Mouse (Mus musculus) hindbrain, embryonic 14.5 days (tissue): ENCODE results near the gene Smpd4. TPM values are rescaled to one million over a fixed set of nuclear protein-coding genes. Genes with fewer than 3 reads are reported as not detected.
"Not testable (repeated sequence)": the region's sequence is repeated elsewhere in the genome, so short reads cannot be mapped to it uniquely, and the experiment has no call there.

ENCODE experiments used
- ATAC-seq: fragments of 200-750 bp; cut with Nextera tagmentation; 2 replicates; pipeline ENCODE4 v1.8.0; 2017; ENCODE audit warnings: moderate number of reproducible peaks, mild to moderate bottlenecking, moderate TSS enrichment, moderate library complexity; ENCODE audit not compliant: low FRiP score
- DNase-seq: peaks from one replicate; pipeline ENCODE4 v3.0.0-alpha.2; 2015; ENCODE audit warnings: low spot score
- H3K27ac ChIP-seq: fragments of 300-500 bp; sonication (generic); 2 replicates; pipeline ENCODE4 v1.5.1; 2014; ENCODE audit warnings: mild to moderate bottlenecking, moderate library complexity
- H3K27me3 ChIP-seq: fragments of 300-500 bp; sonication (generic); 2 replicates; pipeline ENCODE4 v1.6.1; 2014; ENCODE audit warnings: mild to moderate bottlenecking, low read length, mixed read lengths; ENCODE audit not compliant: control insufficient read depth, insufficient read depth
- H3K36me3 ChIP-seq: fragments of 300-500 bp; sonication (generic); replicated peaks from 2 replicates; pipeline ENCODE4 v1.6.1; 2014; ENCODE audit not compliant: control insufficient read depth, insufficient read depth
- H3K4me1 ChIP-seq: fragments of 300-500 bp; sonication (generic); replicated peaks from 2 replicates; pipeline ENCODE4 v1.6.1; 2014; ENCODE audit warnings: antibody characterized with exemption, low read length, mixed read lengths; ENCODE audit not compliant: control insufficient read depth, insufficient read depth
- H3K4me2 ChIP-seq: fragments of 300-500 bp; sonication (generic); replicated peaks from 2 replicates; pipeline ENCODE4 v1.6.1; 2014; ENCODE audit warnings: mild to moderate bottlenecking, moderate library complexity
- H3K4me3 ChIP-seq: fragments of 300-500 bp; sonication (generic); replicated peaks from 2 replicates; pipeline ENCODE4 v1.5.1; 2014; ENCODE audit warnings: mild to moderate bottlenecking, low read length
- H3K9ac ChIP-seq: fragments of 300-500 bp; sonication (generic); 2 replicates; pipeline ENCODE4 v1.6.1; 2014
- H3K9me3 ChIP-seq: fragments of 300-500 bp; sonication (generic); 2 replicates; pipeline ENCODE4 v1.6.1; 2016; ENCODE audit warnings: low read length; ENCODE audit not compliant: control insufficient read depth
- WGBS: fragments of 180-500 bp; shearing (Covaris S2); extraction: QIAGEN DNeasy Blood & Tissue Kit; methylation state at CpG from one replicate; pipeline ENCODE4 v1.1.7; 2014; 5-methylcytosine and 5-hydroxymethylcytosine counted together
- polyA plus RNA-seq: library from polyadenylated mRNA; unstranded; fragments of >200 nt; fragmentation: Nextera tagmentation; extraction: Ambion mirVana; gene quantifications from 2 replicates; pipeline ENCODE4 v1.2.1, GENCODE M21; 2014

Smpd4 gene
- polyA plus RNA-seq, 1 experiment from 2014 or later: 22.3 TPM

DNA sequence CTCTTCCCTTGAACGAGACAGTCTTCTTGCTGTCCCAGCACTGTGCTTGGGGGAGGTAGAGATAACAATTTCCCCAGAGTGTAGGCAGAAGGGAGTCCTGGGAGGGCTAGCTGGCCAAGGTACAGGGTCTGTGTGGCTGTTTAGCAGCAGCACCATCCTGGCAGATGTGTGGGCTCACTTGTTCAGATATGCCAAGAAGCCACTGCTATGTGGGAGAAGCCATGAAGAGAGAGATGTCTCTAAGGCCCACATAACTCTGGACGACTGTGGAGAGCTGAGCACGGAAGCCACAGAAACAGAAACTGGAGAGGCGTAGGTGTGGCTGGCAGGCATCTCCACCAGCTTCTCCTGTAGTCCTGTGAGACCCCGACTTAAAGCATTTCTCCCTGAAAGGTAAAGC is 13.5 kb upstream of the Smpd4 start:
- H3K4me3 ChIP-seq: no peak overlapping the region
- no peaks in the 10 kb centered on the region for H3K9me3 ChIP-seq
- no peak overlapping the region for H3K27ac ChIP-seq
- H3K36me3 ChIP-seq: no peaks in the 10 kb centered on the region
- no peak for DNase-seq
- ATAC-seq: no peak
- H3K9ac ChIP-seq: no peak overlapping the region
- H3K27me3 ChIP-seq: no peaks in the 10 kb centered on the region
- WGBS: 84% methylated on average over 5 of the region's 5 CpGs
- no peak overlapping the region for H3K4me2 ChIP-seq
- no peaks in the 10 kb centered on the region for H3K4me1 ChIP-seq

DNA sequence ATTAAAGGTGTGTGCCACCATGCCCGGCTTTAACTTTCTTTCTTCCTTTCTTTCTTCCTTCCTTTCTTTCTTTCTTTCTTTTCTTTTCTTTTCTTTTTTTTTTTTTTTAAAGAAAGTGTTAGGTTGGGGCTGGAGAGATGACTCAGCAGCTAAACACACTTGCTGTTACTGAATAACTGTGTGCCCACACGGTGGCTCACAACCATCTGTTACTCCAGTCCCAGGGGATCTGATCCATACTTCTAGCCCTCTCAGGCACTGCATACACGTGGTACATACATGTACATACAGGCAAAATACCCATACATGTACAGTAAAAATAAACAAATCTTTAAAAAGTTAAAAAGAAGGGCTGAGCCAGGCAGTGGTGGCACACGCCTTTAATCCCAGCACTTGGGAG is 7.8 kb upstream of the Smpd4 start:
- 65% methylated on average over 4 of the region's 4 CpGs for WGBS

DNA sequence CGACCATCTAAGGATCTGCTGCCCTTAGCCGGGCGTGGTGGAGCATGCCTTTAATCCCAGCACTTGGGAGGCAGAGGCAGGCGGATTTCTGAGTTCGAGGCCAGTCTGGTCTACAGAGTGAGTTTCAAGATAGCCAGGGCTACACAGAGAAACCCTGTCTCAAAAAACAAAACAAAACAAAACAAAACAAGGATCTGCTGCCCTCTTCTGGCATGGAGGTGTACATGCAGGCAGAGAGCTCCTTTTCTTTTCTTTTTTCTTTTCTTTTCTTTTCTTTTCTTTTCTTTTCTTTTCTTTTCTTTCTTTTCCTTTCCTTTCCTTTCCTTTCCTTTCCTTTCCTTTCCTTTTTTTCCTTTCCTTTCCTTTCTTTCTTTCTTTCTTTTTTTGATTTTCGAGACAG is 4.4 kb upstream of the Smpd4 start:
- ATAC-seq, H3K4me1 ChIP-seq, H3K4me2 ChIP-seq, H3K27me3 ChIP-seq, H3K36me3 ChIP-seq, H3K27ac ChIP-seq, H3K9me3 ChIP-seq, H3K9ac ChIP-seq, H3K4me3 ChIP-seq, DNase-seq: not testable (repeated sequence)
- WGBS: 93% methylated on average over 6 of the region's 6 CpGs

More for the DNA sequence above, 7.8 kb upstream of the Smpd4 start:
- H3K36me3 ChIP-seq: no peaks in the 10 kb centered on the region
- H3K9ac ChIP-seq: no peak overlapping the region
- H3K4me3 ChIP-seq: no peak overlapping the region
- no peak for DNase-seq
- no peak for ATAC-seq
- no peaks in the 10 kb centered on the region for H3K27me3 ChIP-seq
- no peaks in the 10 kb centered on the region for H3K9me3 ChIP-seq
- H3K4me1 ChIP-seq: no peaks in the 10 kb centered on the region
- no peak overlapping the region for H3K27ac ChIP-seq
- no peak overlapping the region for H3K4me2 ChIP-seq

DNA sequence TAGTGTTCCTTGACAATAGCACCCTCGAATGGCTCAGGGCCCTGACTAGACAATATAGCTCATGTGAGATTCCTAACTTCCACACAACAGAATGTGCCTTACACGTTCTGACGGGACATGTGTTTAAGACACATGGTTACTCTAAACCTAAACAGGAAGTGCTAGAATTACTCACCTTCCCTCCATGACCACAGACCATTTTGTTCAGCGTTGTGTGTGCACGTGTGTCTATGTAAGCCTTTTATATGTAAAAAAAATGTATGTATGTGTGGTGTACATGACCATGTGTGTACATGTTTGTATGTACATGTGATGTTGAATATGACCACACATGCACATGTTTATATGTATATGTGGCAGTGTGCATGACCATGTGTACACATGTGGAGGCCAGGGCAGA is 2.9 kb upstream of the Smpd4 start:
- H3K27ac ChIP-seq: no peak overlapping the region
- H3K4me1 ChIP-seq: 0 out of 2 replicates have a peak, but pooled peaks cover 6% of the 10 kb centered on the region
- no peaks in the 10 kb centered on the region for H3K27me3 ChIP-seq
- DNase-seq: no peak
- no peak overlapping the region for H3K4me3 ChIP-seq
- H3K4me2 ChIP-seq: no peak overlapping the region
- no peaks in the 10 kb centered on the region for H3K9me3 ChIP-seq
- 89% methylated on average over 5 of the region's 5 CpGs for WGBS
- no peaks in the 10 kb centered on the region for H3K36me3 ChIP-seq
- no peak overlapping the region for H3K9ac ChIP-seq
- ATAC-seq: no peak

DNA sequence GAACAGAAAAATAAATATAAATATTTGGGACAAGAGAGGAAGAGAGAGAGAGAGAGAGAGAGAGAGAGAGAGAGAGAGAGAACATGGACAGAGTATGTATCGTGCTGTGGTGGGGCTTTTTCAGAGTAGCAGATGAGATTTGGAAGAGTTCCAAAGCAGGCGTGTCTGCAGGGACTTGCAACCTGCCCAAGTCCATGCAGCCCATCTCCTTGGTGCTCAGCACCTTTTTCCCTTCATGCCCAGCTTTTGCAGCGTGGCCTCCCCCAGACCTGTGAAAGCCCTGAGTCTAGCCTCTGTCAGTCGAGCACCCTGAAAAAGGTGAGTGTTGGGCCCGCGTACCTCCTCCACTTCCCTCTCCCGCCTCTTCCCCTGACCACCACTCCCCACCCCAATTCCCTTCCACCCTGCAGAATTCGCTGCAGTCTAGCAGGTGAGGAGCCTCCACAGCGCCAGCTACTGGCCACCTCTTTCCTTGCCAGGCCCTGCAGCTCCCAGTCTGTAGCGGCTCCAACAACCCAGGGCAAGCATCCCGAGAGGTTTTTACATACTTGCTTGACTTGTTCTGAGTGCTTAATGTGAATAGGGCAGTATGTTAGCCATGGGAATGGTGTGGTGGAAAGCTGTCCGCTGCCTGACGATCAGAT is 1.1 kb upstream of the Smpd4 start:
- ATAC-seq (no peak; the same call in 1 of the 2 replicates), DNase-seq (no peak)
- no peak overlapping the region for H3K4me2 ChIP-seq
- no peaks in the 10 kb centered on the region for H3K27me3 ChIP-seq
- no peaks in the 10 kb centered on the region for H3K9me3 ChIP-seq
- no peak overlapping the region for H3K27ac ChIP-seq
- WGBS: 12% methylated on average over 13 of the region's 13 CpGs
- no peak overlapping the region; the same call in 1 of the 2 replicates for H3K9ac ChIP-seq
- no peak overlapping the region for H3K4me3 ChIP-seq
- H3K36me3 ChIP-seq: peaks cover 15% of the 10 kb centered on the region
- H3K4me1 ChIP-seq: 0 out of 2 replicates have a peak, but pooled peaks cover 6% of the 10 kb centered on the region

DNA sequence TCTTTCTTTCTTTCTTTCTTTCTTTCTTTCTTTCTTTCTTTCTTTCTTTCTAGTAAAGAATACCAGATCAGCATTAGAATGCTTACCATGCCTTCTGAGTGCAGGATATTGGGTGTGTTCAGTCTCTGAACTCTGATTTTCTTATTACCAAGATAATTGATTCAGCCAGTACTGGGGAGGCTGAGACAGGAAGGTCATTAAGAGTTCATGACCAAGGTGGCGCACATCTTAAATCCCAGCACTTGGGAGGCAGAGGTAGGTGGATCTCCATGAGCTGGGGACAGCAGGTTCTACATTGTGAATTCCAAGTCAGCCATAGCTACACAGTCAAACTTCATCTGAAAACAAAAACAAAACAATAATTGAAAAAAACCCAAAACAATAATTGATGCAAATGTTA is 2.8 kb downstream of the Smpd4 start:
- no peak overlapping the region for H3K27ac ChIP-seq
- peaks cover 42% of the 10 kb centered on the region for H3K36me3 ChIP-seq
- WGBS: 91% methylated on average over 1 of the region's 1 CpGs
- no peak for ATAC-seq
- H3K4me2 ChIP-seq: no peak overlapping the region
- H3K9ac ChIP-seq: no peak overlapping the region
- DNase-seq: no peak
- no peak overlapping the region for H3K4me3 ChIP-seq
- 0 out of 2 replicates have a peak, but pooled peaks cover 6% of the 10 kb centered on the region for H3K4me1 ChIP-seq
- no peaks in the 10 kb centered on the region for H3K9me3 ChIP-seq
- H3K27me3 ChIP-seq: no peaks in the 10 kb centered on the region

DNA sequence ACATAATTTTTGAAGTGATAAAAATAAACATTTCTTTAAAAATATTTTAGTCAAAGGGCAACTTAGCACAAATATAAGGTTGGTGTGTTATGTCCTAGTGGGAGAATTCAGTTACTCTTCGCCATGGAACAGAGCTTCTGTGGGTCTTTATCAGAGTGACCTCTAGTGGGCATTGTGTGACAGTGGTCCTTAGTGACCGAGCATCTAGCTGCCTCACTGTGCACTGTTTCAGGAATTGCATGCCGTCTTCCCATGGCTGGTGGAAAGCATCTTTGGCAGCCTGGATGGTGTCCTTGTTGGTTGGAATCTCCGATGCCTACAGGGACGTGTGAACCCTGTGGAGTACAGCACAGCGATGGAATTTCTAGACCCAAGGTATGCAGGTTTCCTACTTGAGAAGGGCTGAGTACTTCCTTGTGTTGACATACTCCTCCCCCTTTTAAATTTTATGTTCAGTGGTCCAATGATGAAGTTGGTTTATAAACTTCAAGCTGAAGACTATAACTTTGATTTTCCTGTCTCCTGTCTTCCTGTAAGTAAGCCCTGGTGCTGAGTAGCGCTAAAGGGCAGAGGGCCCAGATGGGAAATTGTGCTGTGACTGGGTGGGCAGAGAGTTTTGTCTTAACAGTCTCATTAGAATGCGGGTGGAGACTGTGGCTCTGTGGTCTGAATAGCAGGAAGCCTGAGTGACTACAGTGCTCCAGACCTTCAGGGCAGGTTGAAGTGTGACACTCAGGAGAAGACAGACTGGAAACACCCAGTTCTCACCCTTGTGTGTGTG is 6.5 kb downstream of the Smpd4 start:
- Histone ChIP-seq H3K9ac (no peak overlapping the region), H3K36me3 (peaks cover 76% of the 10 kb centered on the region), H3K4me3 (no peak overlapping the region), H3K27me3 (no peaks in the 10 kb centered on the region), H3K4me2 (no peak overlapping the region), H3K9me3 (no peaks in the 10 kb centered on the region), H3K27ac (no peak overlapping the region), H3K4me1 (no peaks in the 10 kb centered on the region)
- WGBS: 72% methylated on average over 8 of the region's 8 CpGs
- DNase-seq (peak; percentile 63), ATAC-seq (peak; percentile 68; the same call in 1 of the 2 replicates)

DNA sequence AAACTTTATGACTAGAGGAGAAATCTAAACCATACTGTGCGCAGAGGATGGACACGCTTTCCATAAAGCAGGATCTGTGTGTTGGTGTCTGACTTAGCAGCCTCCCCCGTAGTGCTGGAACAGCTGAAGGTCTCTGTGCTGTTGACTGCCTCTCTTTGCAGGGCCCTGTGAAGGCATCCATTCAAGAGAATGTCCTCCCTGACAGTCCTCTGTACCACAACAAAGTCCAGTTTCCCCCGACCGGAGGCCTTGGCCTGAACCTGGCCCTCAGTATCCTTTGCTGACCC is 7.1 kb downstream of the Smpd4 start:
- DNase-seq: no peak
- H3K36me3 ChIP-seq: peaks cover 80% of the 10 kb centered on the region
- H3K4me3 ChIP-seq: no peak overlapping the region
- no peaks in the 10 kb centered on the region for H3K4me1 ChIP-seq
- H3K4me2 ChIP-seq: no peak overlapping the region
- ATAC-seq: no peak
- WGBS: 97% methylated on average over 5 of the region's 5 CpGs
- H3K27me3 ChIP-seq: no peaks in the 10 kb centered on the region
- H3K9me3 ChIP-seq: no peaks in the 10 kb centered on the region
- H3K9ac ChIP-seq: no peak overlapping the region
- no peak overlapping the region for H3K27ac ChIP-seq

DNA sequence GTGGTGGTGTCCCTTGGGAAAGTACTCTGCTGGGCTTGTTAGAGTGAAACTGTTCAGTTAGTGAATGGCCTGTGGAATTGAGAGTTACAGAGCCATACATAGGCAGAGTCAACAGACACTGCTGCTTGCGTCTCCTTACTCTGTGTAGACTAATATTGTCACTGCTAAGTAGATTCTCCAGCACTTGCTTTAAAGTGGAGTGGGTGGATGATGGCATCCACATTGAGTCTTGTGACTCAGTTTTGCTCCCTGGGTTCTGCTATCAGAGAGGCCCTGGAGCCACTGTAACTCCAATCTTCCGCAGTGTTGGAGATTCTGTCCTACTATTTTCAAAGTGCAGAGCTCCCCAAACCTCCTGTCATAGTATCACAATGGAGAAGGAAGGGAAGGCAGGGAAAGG is 13.4 kb downstream of the Smpd4 start:
- Histone ChIP-seq H3K9ac (no peak overlapping the region), H3K36me3 (peaks cover 80% of the 10 kb centered on the region), H3K27ac (no peak overlapping the region), H3K4me2 (no peak overlapping the region), H3K4me1 (no peaks in the 10 kb centered on the region), H3K27me3 (no peaks in the 10 kb centered on the region), H3K4me3 (no peak overlapping the region), H3K9me3 (no peaks in the 10 kb centered on the region)
- WGBS: 98% methylated on average over 2 of the region's 2 CpGs
- DNase-seq (no peak), ATAC-seq (no peak)
